Mouse (Mus musculus): ENCODE data around the gene Zfp84.

Zfp84 gene

DNA sequence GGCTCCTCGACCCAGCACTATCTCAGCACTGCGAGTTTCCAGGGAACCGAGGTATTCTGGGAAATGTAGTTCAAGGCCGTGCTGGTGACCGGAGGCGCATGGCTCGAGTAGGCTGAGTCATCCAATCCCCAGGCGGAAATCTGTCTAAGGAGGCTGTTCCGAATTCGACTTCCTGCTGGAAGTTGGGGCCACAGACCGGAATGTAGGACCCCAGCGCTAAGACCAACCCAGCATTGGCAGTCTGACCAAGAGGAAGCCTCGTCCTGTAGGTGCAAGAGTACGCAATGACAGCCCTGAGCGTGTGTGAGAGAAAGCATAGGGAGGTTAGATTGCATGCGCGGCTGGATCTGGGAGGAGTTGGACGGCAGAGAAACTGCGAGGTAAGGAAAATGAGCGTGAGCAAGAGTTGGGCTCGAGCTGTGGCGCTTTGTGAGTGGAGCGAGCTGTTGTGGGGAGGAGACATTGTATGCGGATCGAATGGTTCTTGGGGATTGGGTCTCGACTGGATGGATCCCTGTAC lies 47.6 kb downstream of the Zfp84 start, which contains the start of gene Zfp790:
TSS of gene Zfp790 (plus strand) at position 205 of the 520 bp plus-strand sequence.
- peak; percentile 69 to 85 for DNase-seq (ENCODE audit: low spot score in 2 of 2)

DNA sequence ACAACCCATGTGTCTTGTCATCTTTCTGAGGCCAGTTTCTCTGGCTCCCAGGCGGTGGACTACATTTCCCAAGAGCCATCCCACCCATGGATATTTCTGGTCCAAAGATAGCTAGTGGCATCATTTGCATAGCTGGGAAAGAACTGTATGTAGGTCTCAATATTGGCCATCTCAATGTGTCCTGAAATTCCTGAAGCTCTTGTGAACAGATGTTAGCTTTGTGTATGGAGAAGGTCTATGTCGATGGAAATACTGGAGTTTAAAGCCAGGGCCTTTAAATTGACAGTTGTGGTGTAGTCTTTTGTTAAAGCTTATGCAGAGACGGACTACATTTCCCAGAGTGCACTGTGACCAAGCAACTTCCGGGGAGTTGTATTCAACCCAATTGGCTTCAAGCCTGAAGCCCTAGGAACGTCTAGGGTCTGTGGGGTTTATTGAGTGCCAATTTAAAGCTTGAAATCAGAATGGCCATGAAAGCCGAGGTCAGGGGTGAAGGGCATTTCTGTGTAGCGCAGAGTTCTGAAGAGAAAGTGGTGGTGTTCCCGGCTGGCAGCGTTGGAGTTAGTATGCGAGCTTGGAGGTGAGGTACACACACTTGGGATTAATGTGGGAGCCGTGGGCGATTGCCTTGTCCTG lies 50.4 kb downstream of the Zfp84 start:
- DNase-seq (ENCODE audit: low spot score in 2 of 2) = peak; percentile 41 to 48

DNA sequence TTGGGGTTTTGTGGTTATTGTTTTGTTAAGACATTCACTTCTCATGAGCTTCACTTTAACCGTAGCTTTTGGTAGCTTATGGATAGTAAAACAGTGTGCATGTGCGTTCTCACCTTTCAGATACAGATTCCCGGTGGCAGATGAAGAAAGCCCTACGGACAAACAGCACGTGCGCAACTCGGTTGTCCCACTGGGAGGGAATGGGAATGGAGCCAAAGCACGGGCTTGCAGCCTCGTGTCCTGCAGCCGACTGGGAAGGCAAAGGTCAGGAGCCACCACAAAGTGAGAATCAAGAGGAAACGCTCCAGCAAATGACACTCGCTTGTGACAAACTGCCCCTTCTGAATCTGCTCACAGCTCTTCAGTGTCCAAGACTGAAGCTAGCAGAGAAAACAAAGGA lies 59.6 kb downstream of the Zfp84 start:
- no peak for DNase-seq (ENCODE audit: low spot score in 2 of 2)
